Mouse (Mus musculus): ENCODE results near the gene Klhl10. TPM values are rescaled to one million over a fixed set of nuclear protein-coding genes. Genes with fewer than 3 reads are reported as not detected.
A peak's percentile ranks its signal among the peaks of the same experiment; 100 is the strongest.

Gene Klhl10
- total and polyA plus RNA-seq, 2 experiments from 2014 or later, result 0.34 TPM; not detected in 1

GRCm38 (mm10) chr11:100430052-100430451 lies 11.7 kb upstream of the Klhl10 start:
- DNase-seq (ENCODE audit: low spot score), result peak; percentile 49

GRCm38 (mm10) chr11:100432002-100432401 lies 9.7 kb upstream of the Klhl10 start:
- Histone ChIP-seq H3K27ac (ENCODE audit: low read depth) (no peak overlapping the region), H3K9me3 (replicated peaks; ENCODE audit: control insufficient read depth, low read length) (no peaks in the 10 kb centered on the region), H3K4me1 (ENCODE audit: control insufficient read depth, insufficient read depth) (peaks cover 23% of the 10 kb centered on the region), H3K4me2 (ENCODE audit: low read depth, low read length) (no peak overlapping the region), H3K9ac (replicated peaks; ENCODE audit: low read depth, low read length) (no peak overlapping the region), H3K27me3 (ENCODE audit: control insufficient read depth, insufficient read depth, low read length) (no peaks in the 10 kb centered on the region), H3K4me3 (ENCODE audit: low read depth, low read length) (no peak overlapping the region), H3K36me3 (replicated peaks; ENCODE audit: control insufficient read depth, insufficient read depth, low read length) (peaks cover 31% of the 10 kb centered on the region)
- DNase-seq (ENCODE audit: low spot score) (no peak), ATAC-seq (ENCODE audit: insufficient read depth, low read depth) (no peak)
- WGBS, result 75% methylated on average over 5 of the region's 5 CpGs
- TF ChIP-seq CTCF (IDR thresholded peaks at IDR 0.05; ENCODE audit: low read depth) (no peak), EP300 (IDR thresholded peaks at IDR 0.05; ENCODE audit: low read depth) (no peak)

More at GRCm38 (mm10) chr11:100430052-100430451, 11.7 kb upstream of the Klhl10 start:
- Histone ChIP-seq H3K4me1 (ENCODE audit: control insufficient read depth, insufficient read depth) (peaks cover 32% of the 10 kb centered on the region), H3K9me3 (replicated peaks; ENCODE audit: control insufficient read depth, low read length) (no peaks in the 10 kb centered on the region), H3K9ac (replicated peaks; ENCODE audit: low read depth, low read length) (no peak overlapping the region), H3K4me3 (ENCODE audit: low read depth, low read length) (no peak overlapping the region), H3K36me3 (replicated peaks; ENCODE audit: control insufficient read depth, insufficient read depth, low read length) (peaks cover 16% of the 10 kb centered on the region; the same call in 1 of the 2 replicates), H3K27me3 (ENCODE audit: control insufficient read depth, insufficient read depth, low read length) (no peaks in the 10 kb centered on the region), H3K4me2 (ENCODE audit: low read depth, low read length) (no peak overlapping the region), H3K27ac (ENCODE audit: low read depth) (peak overlapping the region; percentile 82)
- 42% methylated on average over 7 of the region's 7 CpGs for WGBS
- no peak for TF ChIP-seq EP300 (IDR thresholded peaks at IDR 0.05; ENCODE audit: low read depth)
- no peak for TF ChIP-seq CTCF (IDR thresholded peaks at IDR 0.05; ENCODE audit: low read depth)
- peak; percentile 57 for ATAC-seq (ENCODE audit: insufficient read depth, low read depth)

- no peak overlapping the region for H3K4me3 ChIP-seq (ENCODE audit: low read depth, low read length)
- H3K9ac ChIP-seq (replicated peaks; ENCODE audit: low read depth, low read length), result no peak overlapping the region
- no peak for TF ChIP-seq EP300 (IDR thresholded peaks at IDR 0.05; ENCODE audit: low read depth)
- TF ChIP-seq CTCF (IDR thresholded peaks at IDR 0.05; ENCODE audit: low read depth), result no peak
- peaks cover 14% of the 10 kb centered on the region for H3K4me1 ChIP-seq (ENCODE audit: control insufficient read depth, insufficient read depth)
- no peak overlapping the region for H3K4me2 ChIP-seq (ENCODE audit: low read depth, low read length)
- H3K27me3 ChIP-seq (ENCODE audit: control insufficient read depth, insufficient read depth, low read length), result no peaks in the 10 kb centered on the region
- no peak overlapping the region for H3K27ac ChIP-seq (ENCODE audit: low read depth)
- DNase-seq (ENCODE audit: low spot score) (no peak), ATAC-seq (ENCODE audit: insufficient read depth, low read depth) (no peak)
- no peaks in the 10 kb centered on the region for H3K9me3 ChIP-seq (replicated peaks; ENCODE audit: control insufficient read depth, low read length)
- WGBS, result 84% methylated on average over 9 of the region's 9 CpGs
- peaks cover 44% of the 10 kb centered on the region for H3K36me3 ChIP-seq (replicated peaks; ENCODE audit: control insufficient read depth, insufficient read depth, low read length)
Observed at GRCm38 (mm10) chr11:100435678-100436246, 6.0 kb upstream of the Klhl10 start.

GRCm38 (mm10) chr11:100437901-100438300 lies 3.8 kb upstream of the Klhl10 start:
- Histone ChIP-seq H3K9me3 (replicated peaks; ENCODE audit: control insufficient read depth, low read length) (no peaks in the 10 kb centered on the region), H3K4me3 (ENCODE audit: low read depth, low read length) (no peak overlapping the region), H3K4me1 (ENCODE audit: control insufficient read depth, insufficient read depth) (peaks cover 12% of the 10 kb centered on the region), H3K36me3 (replicated peaks; ENCODE audit: control insufficient read depth, insufficient read depth, low read length) (peaks cover 39% of the 10 kb centered on the region), H3K27me3 (ENCODE audit: control insufficient read depth, insufficient read depth, low read length) (no peaks in the 10 kb centered on the region), H3K4me2 (ENCODE audit: low read depth, low read length) (no peak overlapping the region), H3K9ac (replicated peaks; ENCODE audit: low read depth, low read length) (no peak overlapping the region), H3K27ac (ENCODE audit: low read depth) (no peak overlapping the region)
- WGBS, result 88% methylated on average over 1 of the region's 1 CpGs
- TF ChIP-seq EP300 (IDR thresholded peaks at IDR 0.05; ENCODE audit: low read depth), result no peak
- no peak for TF ChIP-seq CTCF (IDR thresholded peaks at IDR 0.05; ENCODE audit: low read depth)
- DNase-seq (ENCODE audit: low spot score) (no peak), ATAC-seq (ENCODE audit: insufficient read depth, low read depth) (no peak)

GRCm38 (mm10) chr11:100440691-100441522 lies 810 bp upstream of the Klhl10 start:
- Histone ChIP-seq H3K4me3 (ENCODE audit: low read depth, low read length) (peak overlapping the region; percentile 95), H3K27ac (ENCODE audit: low read depth) (peak overlapping the region; percentile 56; the same call in 1 of the 2 replicates), H3K9me3 (replicated peaks; ENCODE audit: control insufficient read depth, low read length) (no peaks in the 10 kb centered on the region), H3K4me1 (ENCODE audit: control insufficient read depth, insufficient read depth) (peaks cover 12% of the 10 kb centered on the region), H3K36me3 (replicated peaks; ENCODE audit: control insufficient read depth, insufficient read depth, low read length) (peaks cover 19% of the 10 kb centered on the region), H3K4me2 (ENCODE audit: low read depth, low read length) (peak overlapping the region; percentile 98), H3K9ac (replicated peaks; ENCODE audit: low read depth, low read length) (peak overlapping the region; percentile 82), H3K27me3 (ENCODE audit: control insufficient read depth, insufficient read depth, low read length) (no peaks in the 10 kb centered on the region)
- TF ChIP-seq CTCF (IDR thresholded peaks at IDR 0.05; ENCODE audit: low read depth) (no peak), EP300 (IDR thresholded peaks at IDR 0.05; ENCODE audit: low read depth) (no peak)
- peak; percentile 96 for ATAC-seq (ENCODE audit: insufficient read depth, low read depth)
- under 1% methylated on average over 49 of the region's 52 CpGs for WGBS
- DNase-seq (ENCODE audit: low spot score), result peak; percentile 82

Measured in heart, postnatal 0 days (tissue).